Mouse (Mus musculus) neural tube, embryonic 14.5 days (tissue): ENCODE results near the gene Gm5136. TPM values are rescaled to one million over a fixed set of nuclear protein-coding genes. Genes with fewer than 3 reads are reported as not detected.

Experiments used
- ATAC-seq: fragments of 200-750 bp; cut with Nextera tagmentation; 2 replicates; pipeline ENCODE4 v1.8.0; 2017; ENCODE audit warnings: low read depth, mild to moderate bottlenecking, moderate TSS enrichment, moderate library complexity
- H3K27ac ChIP-seq: fragments of 300-500 bp; sonication (generic); 2 replicates; pipeline ENCODE4 v1.5.1; 2014; ENCODE audit warnings: low read depth, mild to moderate bottlenecking, control low read depth, low read length, moderate library complexity, mixed read lengths
- H3K27me3 ChIP-seq: fragments of 300-500 bp; sonication (generic); 2 replicates; pipeline ENCODE4 v1.6.1; 2014; ENCODE audit warnings: low read length; ENCODE audit not compliant: control insufficient read depth, insufficient read depth
- H3K36me3 ChIP-seq: fragments of 300-500 bp; sonication (generic); 2 replicates; pipeline ENCODE4 v1.6.1; 2014; ENCODE audit warnings: low read length, mixed read lengths; ENCODE audit not compliant: control insufficient read depth, insufficient read depth
- H3K4me1 ChIP-seq: fragments of 300-500 bp; sonication (generic); 2 replicates; pipeline ENCODE4 v1.6.1; 2014; ENCODE audit warnings: low read length; ENCODE audit not compliant: control insufficient read depth, insufficient read depth
- H3K4me2 ChIP-seq: fragments of 300-500 bp; sonication (generic); 2 replicates; pipeline ENCODE4 v1.6.1; 2014; ENCODE audit warnings: mild to moderate bottlenecking, low read depth, low read length, control low read depth
- H3K4me3 ChIP-seq: fragments of 300-500 bp; sonication (generic); 2 replicates; pipeline ENCODE4 v1.5.1; 2014; ENCODE audit warnings: low read depth, low read length, control low read depth, mixed read lengths
- H3K9ac ChIP-seq: fragments of 300-500 bp; sonication (generic); replicated peaks from 2 replicates; pipeline ENCODE4 v1.6.1; 2014; ENCODE audit warnings: low read depth, mild to moderate bottlenecking, control low read depth, low read length, mixed read lengths
- H3K9me3 ChIP-seq: fragments of 300-500 bp; sonication (generic); 2 replicates; pipeline ENCODE4 v1.6.1; 2016; ENCODE audit warnings: low read length; ENCODE audit not compliant: control insufficient read depth
- WGBS: fragments of 180-500 bp; shearing (Covaris S2); extraction: QIAGEN DNeasy Blood & Tissue Kit; methylation state at CpG from one replicate; pipeline ENCODE4 v1.1.7; 2014; 5-methylcytosine and 5-hydroxymethylcytosine counted together
- polyA plus RNA-seq: library from polyadenylated mRNA; unstranded; fragments of >200 nt; fragmentation: Nextera tagmentation; extraction: Ambion mirVana; gene quantifications from 2 replicates; pipeline ENCODE4 v1.2.1, GENCODE M21; 2014

Gm5136 gene
- 0.67 and 0.94 TPM in 2 replicates for polyA plus RNA-seq

- Histone ChIP-seq H3K9me3 (no peaks in the 10 kb centered on the region), H3K4me2 (no peak within 1 kb of the TSS), H3K4me3 (no peak within 1 kb of the TSS), H3K9ac (no peak within 1 kb of the TSS), H3K27ac (no peak within 1 kb of the TSS), H3K36me3 (no peaks in the 10 kb centered on the region), H3K4me1 (no peaks in the 10 kb centered on the region), H3K27me3 (no peaks in the 10 kb centered on the region)
- 97% methylated on average over 9 of the region's 9 CpGs for WGBS
- ATAC-seq: no peak
Measured at GRCm38 (mm10) chr10:108699946-108700345, at the start of gene Gm5136. Gene Gm5136, minus strand, starts transcription at chr10:108700160.

GRCm38 (mm10) chr10:108743759-108744158 is 43.8 kb upstream of the Gm5136 start:
- Histone ChIP-seq H3K4me1 (no peaks in the 10 kb centered on the region), H3K4me2 (no peak overlapping the region), H3K9me3 (no peaks in the 10 kb centered on the region), H3K27me3 (no peaks in the 10 kb centered on the region), H3K36me3 (no peaks in the 10 kb centered on the region), H3K9ac (no peak overlapping the region), H3K27ac (no peak overlapping the region), H3K4me3 (no peak overlapping the region)
- 96% methylated on average over 2 of the region's 2 CpGs for WGBS
- no peak for ATAC-seq

GRCm38 (mm10) chr10:108733982-108734381 is 34.0 kb upstream of the Gm5136 start:
- Histone ChIP-seq H3K27me3 (no peaks in the 10 kb centered on the region), H3K27ac (no peak overlapping the region), H3K4me3 (no peak overlapping the region), H3K9ac (no peak overlapping the region), H3K36me3 (no peaks in the 10 kb centered on the region), H3K9me3 (no peaks in the 10 kb centered on the region), H3K4me1 (no peaks in the 10 kb centered on the region), H3K4me2 (no peak overlapping the region)
- 64% methylated on average over 2 of the region's 2 CpGs for WGBS
- ATAC-seq: peak; percentile 56; the same call in 1 of the 2 replicates

- no peaks in the 10 kb centered on the region for H3K27me3 ChIP-seq
- ATAC-seq: no peak
- no peak overlapping the region for H3K27ac ChIP-seq
- no peaks in the 10 kb centered on the region for H3K36me3 ChIP-seq
- H3K9me3 ChIP-seq: no peaks in the 10 kb centered on the region
- WGBS: 62% methylated on average over 8 of the region's 8 CpGs
- H3K4me1 ChIP-seq: no peaks in the 10 kb centered on the region
- no peak overlapping the region for H3K4me3 ChIP-seq
- no peak overlapping the region for H3K9ac ChIP-seq
- H3K4me2 ChIP-seq: no peak overlapping the region
Measured at GRCm38 (mm10) chr10:108728961-108729360, 29.0 kb upstream of the Gm5136 start.

GRCm38 (mm10) chr10:108726391-108726790 is 26.4 kb upstream of the Gm5136 start:
- H3K4me3 ChIP-seq: no peak overlapping the region
- no peak overlapping the region for H3K27ac ChIP-seq
- 88% methylated on average over 4 of the region's 4 CpGs for WGBS
- no peaks in the 10 kb centered on the region for H3K27me3 ChIP-seq
- H3K36me3 ChIP-seq: no peaks in the 10 kb centered on the region
- H3K4me2 ChIP-seq: no peak overlapping the region
- no peak for ATAC-seq
- no peaks in the 10 kb centered on the region for H3K4me1 ChIP-seq
- H3K9ac ChIP-seq: no peak overlapping the region
- H3K9me3 ChIP-seq: no peaks in the 10 kb centered on the region

GRCm38 (mm10) chr10:108724878-108725277 is 24.9 kb upstream of the Gm5136 start:
- no peak for ATAC-seq
- Histone ChIP-seq H3K4me3 (no peak overlapping the region), H3K27me3 (no peaks in the 10 kb centered on the region), H3K4me2 (no peak overlapping the region), H3K36me3 (no peaks in the 10 kb centered on the region), H3K4me1 (no peaks in the 10 kb centered on the region), H3K9me3 (no peaks in the 10 kb centered on the region), H3K9ac (no peak overlapping the region), H3K27ac (no peak overlapping the region)
- 91% methylated on average over 3 of the region's 3 CpGs for WGBS

- Histone ChIP-seq H3K9me3 (no peaks in the 10 kb centered on the region), H3K36me3 (no peaks in the 10 kb centered on the region), H3K4me3 (no peak overlapping the region), H3K9ac (no peak overlapping the region), H3K27me3 (no peaks in the 10 kb centered on the region), H3K4me2 (no peak overlapping the region), H3K4me1 (no peaks in the 10 kb centered on the region), H3K27ac (peak overlapping the region; percentile 48; the same call in 1 of the 2 replicates)
- no peak for ATAC-seq
- 63% methylated on average over 5 of the region's 5 CpGs for WGBS
Measured at GRCm38 (mm10) chr10:108710514-108710913, 10.6 kb upstream of the Gm5136 start.

GRCm38 (mm10) chr10:108705658-108706057 is 5.7 kb upstream of the Gm5136 start:
- 89% methylated on average over 3 of the region's 3 CpGs for WGBS
- Histone ChIP-seq H3K36me3 (no peaks in the 10 kb centered on the region), H3K4me1 (no peaks in the 10 kb centered on the region), H3K27me3 (no peaks in the 10 kb centered on the region), H3K27ac (no peak overlapping the region), H3K4me3 (no peak overlapping the region), H3K9me3 (no peaks in the 10 kb centered on the region), H3K9ac (no peak overlapping the region), H3K4me2 (no peak overlapping the region)
- no peak for ATAC-seq

- no peaks in the 10 kb centered on the region for H3K36me3 ChIP-seq
- H3K4me2 ChIP-seq: no peak overlapping the region; the same call in 1 of the 2 replicates
- H3K4me3 ChIP-seq: no peak overlapping the region
- no peaks in the 10 kb centered on the region for H3K9me3 ChIP-seq
- peak; percentile 41; the same call in 1 of the 2 replicates for ATAC-seq
- no peaks in the 10 kb centered on the region for H3K4me1 ChIP-seq
- H3K27ac ChIP-seq: peak overlapping the region; percentile 25; the same call in 1 of the 2 replicates
- no peak overlapping the region for H3K9ac ChIP-seq
- no peaks in the 10 kb centered on the region for H3K27me3 ChIP-seq
- 17% methylated on average over 14 of the region's 14 CpGs for WGBS
Measured at GRCm38 (mm10) chr10:108701361-108702128, 1.6 kb upstream of the Gm5136 start.
